Mouse (Mus musculus) granulocyte monocyte progenitor cell, adult 5-6 weeks (primary cell): ENCODE measurements at regions not wholly inside any gene's neighbourhood (a gene's known extent, or its start where the extent isn't known, plus 50 kb on each side); places are given as distances from the start of the nearest gene placed in this dataset.
A peak's percentile ranks its signal among the peaks of the same experiment; 100 is the strongest.

Source experiments
- ATAC-seq: replicated peaks from 2 replicates; pipeline ENCODE4 v1.8.0; 2016; ENCODE audit warnings: mild to moderate bottlenecking, moderate TSS enrichment, inconsistent platforms; ENCODE audit not compliant: poor library complexity, severe bottlenecking

DNA sequence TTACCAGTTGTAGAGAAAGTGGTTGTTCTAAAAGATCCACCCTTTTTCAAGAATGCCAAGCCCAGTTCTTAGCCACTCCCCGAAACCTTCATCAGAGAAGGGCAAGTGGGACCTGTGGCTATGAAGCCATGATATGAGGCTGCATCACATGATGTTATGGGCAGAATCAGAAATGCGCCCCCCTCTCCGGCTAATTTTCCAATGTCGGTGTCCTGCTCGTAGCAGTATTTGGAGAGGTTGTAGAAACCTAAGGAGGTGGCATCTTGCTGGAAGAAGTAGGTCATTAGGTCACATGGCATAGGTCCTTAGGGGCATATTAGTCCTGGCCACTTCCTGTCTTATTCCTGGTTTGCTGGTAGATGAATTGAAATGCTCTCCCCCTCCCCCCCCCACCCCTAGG lies 460.1 kb downstream of the Ccdc171 start:
- ATAC-seq = no peak

- ATAC-seq = no peak
Measured at GRCm38 (mm10) chr4:83986951-83987822, 461.8 kb downstream of the Ccdc171 start.

GRCm38 (mm10) chr4:83987846-83988245 lies 462.5 kb downstream of the Ccdc171 start:
- peak; percentile 41 for ATAC-seq

DNA sequence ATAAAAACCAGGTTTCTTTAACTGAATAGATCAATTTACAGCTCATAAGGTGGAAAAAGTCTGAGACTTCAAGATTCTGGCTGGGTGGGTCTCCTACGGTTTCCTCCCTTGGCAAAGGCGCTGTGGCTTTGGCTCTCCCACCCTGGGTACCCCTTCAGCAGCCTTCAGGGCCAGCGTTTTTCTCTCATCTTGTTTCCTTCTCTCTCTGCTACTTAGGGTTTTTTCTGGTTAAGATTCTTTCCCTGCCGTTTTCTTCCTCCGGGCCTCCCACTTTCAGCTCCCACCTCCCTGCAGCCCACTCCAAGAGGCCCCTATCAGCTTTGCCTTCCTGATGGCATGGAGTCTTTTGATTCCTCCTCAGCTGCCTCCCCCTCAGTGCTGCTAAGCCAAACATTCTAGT lies 463.0 kb downstream of the Ccdc171 start:
- ATAC-seq = peak; percentile 15; the same call in 1 of the 2 replicates

GRCm38 (mm10) chr4:83990126-83990989 lies 465.0 kb downstream of the Ccdc171 start:
- ATAC-seq = no peak

GRCm38 (mm10) chr4:83991195-83991594 lies 465.9 kb downstream of the Ccdc171 start:
- ATAC-seq = peak; percentile 45

DNA sequence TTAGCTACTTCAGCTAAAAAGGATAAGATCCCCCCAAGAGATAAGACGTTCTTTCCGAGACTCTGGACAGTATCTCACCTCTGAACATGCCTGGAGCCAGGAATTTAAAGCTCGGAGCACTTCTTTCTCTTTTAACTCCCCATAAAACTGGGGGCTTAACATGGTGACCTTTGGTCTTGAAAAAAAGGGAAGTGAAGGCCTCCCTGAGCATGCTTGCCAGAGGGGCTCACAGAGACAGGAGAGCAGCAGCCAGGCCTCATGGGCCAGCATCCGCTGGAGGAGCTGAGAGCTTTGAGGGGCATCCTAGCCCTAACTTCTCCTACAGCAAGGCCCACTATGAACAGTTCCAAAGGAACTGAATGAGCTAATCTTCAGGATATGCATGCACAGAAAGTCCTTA lies 471.7 kb downstream of the Ccdc171 start:
- peak; percentile 44; the same call in 1 of the 2 replicates for ATAC-seq

GRCm38 (mm10) chr4:84001645-84002044 lies 476.3 kb downstream of the Ccdc171 start:
- ATAC-seq = no peak

DNA sequence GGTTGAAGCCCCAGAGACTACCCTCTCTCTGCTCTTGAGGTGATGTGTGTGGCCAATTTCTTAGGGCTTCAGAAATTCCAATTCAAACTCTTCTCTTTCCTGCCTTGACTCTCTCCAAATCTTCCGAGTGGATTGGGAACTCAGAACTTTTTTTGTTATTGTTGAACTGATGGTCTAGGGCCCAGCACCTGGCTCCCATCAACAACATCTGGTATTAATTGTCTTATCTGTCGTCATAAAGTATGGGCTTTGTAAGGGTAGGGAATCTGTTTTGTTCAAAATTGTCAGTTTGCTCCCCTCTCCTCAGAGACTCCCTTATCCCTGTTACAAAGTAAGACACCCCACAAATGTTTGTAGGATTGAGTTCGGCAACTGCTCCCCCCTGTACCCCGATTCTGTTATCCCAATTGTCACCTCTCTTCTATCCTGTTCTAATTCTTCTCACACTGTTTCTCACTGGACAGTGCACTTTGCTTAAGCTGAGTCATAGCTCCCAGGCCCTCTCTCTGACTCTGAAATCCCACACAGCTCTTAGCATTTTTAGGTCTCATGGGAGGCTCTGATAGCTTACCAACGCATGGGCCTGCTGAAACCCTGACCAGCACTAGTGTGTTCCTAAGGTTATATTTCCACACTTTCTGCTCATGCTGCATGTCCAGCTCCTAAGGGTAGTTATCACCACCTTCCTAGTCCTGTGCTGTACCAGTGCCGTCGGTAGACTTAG lies 478.9 kb downstream of the Ccdc171 start:
- no peak for ATAC-seq

- peak; percentile 55 for ATAC-seq
Measured at GRCm38 (mm10) chr4:84004786-84005382, 479.5 kb downstream of the Ccdc171 start.

DNA sequence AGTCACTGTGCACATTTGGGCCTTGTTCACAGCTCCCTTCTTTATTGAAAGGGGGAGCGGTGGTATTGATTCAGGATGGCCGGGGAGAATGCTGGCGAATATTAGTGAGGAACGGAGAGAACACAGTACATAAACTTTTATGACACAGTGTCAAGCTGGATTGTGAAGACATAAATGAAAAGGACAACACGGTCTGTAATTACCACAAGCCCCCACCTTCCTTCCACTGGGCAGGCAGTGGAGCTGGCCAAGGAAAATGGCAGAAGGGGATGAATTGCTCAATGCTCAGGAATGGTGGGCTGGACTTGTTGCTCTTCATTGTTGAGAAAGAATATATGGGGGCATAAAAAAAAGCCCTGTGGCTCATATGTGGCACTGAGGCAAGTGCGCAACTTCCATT lies 486.6 kb downstream of the Ccdc171 start:
- ATAC-seq = no peak

DNA sequence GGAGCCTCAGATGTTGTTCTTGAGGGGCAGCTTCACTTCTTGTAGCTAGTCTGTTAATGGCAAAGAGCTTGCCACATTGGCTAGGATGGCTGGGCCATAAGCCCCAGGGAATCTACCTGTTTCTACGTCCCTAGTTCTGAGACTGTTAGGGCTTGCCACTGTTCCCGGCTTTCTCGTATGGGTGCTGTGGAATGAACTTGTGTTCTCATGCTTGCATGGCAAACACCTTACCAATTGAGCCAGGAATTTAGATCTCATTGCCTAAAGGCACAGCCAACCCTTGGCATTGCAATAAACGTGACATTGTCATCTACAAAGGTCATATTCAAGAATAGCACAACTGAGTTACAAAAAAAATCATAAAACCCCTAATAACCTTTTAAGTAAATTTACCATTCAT lies 489.8 kb downstream of the Ccdc171 start:
- no peak for ATAC-seq

DNA sequence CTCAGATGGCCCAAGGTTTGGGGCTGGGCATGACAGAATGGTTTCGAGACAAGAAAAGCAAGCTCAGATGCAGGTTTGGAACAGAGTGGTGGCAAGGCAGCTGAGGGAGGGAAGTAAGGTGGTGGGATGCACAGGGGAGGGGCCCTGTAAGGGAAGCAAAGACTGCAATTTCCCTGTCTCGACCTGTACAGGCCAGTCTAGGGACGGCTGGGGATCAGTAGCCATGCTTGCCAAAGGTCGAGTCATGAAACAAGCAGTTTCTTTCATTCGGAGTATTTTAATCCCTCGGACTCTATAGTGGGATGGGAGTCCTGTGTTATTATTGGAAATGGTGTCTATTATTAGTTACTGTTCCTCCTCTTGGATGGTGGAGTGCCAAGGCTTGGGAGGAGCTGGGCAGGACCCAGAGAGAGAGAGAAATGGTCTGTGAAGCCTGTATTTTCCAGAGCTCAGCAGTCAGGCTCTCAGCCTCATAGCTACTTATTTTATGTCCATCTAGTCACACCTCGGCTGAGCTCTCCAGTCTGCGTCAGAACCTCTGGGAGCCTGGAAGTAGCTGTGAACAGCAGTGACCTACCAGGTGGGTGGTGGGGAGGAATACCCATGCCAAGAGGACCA lies 490.3 kb downstream of the Ccdc171 start:
- ATAC-seq = no peak

- no peak for ATAC-seq
Measured at GRCm38 (mm10) chr4:84018135-84018534, 492.8 kb downstream of the Ccdc171 start.

DNA sequence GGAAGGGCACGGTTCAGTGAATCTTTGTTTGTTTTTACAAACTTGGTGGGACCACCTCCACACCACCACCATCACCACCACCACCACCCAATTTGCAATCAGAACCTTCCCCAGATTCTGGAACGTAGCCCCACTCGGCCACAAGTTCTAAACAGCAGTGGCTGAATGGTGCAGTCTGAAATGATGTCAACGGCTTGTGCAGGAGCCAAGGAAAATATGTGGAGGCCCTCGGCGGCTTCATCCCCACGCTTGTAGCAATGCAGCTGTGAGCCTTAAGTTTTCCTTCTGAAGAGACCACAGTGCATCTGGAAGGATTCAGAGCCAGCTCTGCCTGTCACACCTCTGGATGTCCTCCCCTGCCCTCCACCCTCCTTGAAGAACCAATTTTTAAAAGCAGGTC lies 493.4 kb downstream of the Ccdc171 start:
- ATAC-seq = no peak

DNA sequence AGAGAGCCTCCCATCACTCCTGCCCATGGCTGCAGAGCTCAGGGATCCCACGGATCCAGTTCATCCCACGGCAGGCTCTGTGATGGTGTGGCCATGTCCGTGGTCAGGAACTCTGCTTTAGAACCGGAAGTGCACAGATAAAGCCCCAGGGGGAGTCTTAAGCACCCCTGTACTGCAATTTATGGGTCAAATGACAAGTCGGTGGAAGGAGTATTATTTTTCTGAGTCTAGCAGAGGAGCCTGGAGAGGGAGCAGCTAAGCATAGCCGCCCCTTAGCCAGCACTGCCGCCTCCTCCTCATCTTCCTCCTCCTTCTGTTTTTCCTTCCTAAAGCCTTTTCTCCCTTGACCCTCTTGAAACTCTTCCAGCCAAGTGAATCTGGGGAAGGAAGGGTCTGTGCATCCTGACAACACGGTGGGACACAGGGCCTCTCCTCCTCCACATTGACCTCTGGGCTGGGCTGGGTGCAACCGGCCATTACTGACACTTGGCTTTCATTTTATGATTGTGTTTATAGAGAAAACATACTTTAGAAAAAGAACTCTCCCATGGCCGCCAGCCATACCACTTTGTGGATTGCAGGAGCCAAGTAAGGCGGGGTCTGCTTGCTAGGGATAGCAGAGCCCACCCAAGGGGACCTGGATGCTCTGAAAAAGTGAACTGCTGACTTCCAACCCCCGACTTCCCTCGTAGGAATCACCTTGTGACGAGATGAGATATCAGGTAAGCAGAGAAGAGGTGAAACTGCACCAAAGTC lies 494.3 kb downstream of the Ccdc171 start:
- no peak for ATAC-seq

GRCm38 (mm10) chr4:84020692-84021091 lies 495.3 kb downstream of the Ccdc171 start:
- no peak for ATAC-seq

GRCm38 (mm10) chr4:84022323-84022722 lies 497.0 kb downstream of the Ccdc171 start:
- ATAC-seq = peak; percentile 87

GRCm38 (mm10) chr4:84026144-84026543 lies 500.8 kb downstream of the Ccdc171 start:
- peak; percentile 38; the same call in 1 of the 2 replicates for ATAC-seq
